Mouse (Mus musculus) lung, postnatal 36 days (tissue): ENCODE measurements around the gene Slc25a40.

Experiments used
- DNase-seq: peaks from one replicate; pipeline ENCODE4 v3.0.0; 2022; ENCODE audit warnings: mixed read lengths

Gene Slc25a40

DNA sequence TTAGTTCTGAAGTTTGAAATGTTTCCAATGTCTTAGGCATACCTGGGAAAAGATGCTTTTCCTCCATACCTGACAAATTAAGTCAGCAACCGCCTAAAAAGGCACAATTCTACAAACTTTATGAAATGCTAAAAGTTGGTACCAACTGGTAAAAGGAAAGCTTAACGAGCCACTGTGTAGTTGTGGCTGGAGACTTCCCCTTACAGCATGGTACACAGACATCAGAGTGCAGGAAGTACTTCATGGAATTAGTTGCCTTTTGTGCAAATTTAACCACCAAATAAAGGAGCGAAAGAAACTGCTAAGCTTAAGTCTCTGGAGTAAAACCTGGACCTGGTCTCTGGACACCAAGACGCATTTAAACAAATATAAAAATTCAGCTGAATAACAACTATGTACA lies 69.1 kb downstream of the Slc25a40 start:
- DNase-seq = no peak
